Mouse (Mus musculus): ENCODE measurements around the gene Bpifb2. TPM values are rescaled to one million over a fixed set of nuclear protein-coding genes. Genes with fewer than 3 reads are reported as not detected.

The Bpifb2 gene
- polyA plus RNA-seq, 1 experiment from 2014 or later: not detected

GRCm38 (mm10) chr2:153860315-153860714 is 14.5 kb upstream of the Bpifb2 start:
- Histone ChIP-seq H3K27ac (replicated peaks) (no peak overlapping the region), H3K4me3 (replicated peaks) (no peak overlapping the region), H3K4me1 (replicated peaks) (no peaks in the 10 kb centered on the region), H3K9ac (no peak overlapping the region), H3K4me2 (no peak overlapping the region), H3K36me3 (replicated peaks) (no peaks in the 10 kb centered on the region), H3K9me3 (replicated peaks) (no peaks in the 10 kb centered on the region), H3K27me3 (no peaks in the 10 kb centered on the region)
- no peak for ATAC-seq (ENCODE audit: insufficient read depth)
- WGBS (ENCODE audit: insufficient replicate concordance): 71% methylated on average over 11 of the region's 11 CpGs

GRCm38 (mm10) chr2:153860715-153861114 is 14.1 kb upstream of the Bpifb2 start:
- no peaks in the 10 kb centered on the region for H3K4me1 ChIP-seq (replicated peaks)
- no peak overlapping the region for H3K27ac ChIP-seq (replicated peaks)
- no peaks in the 10 kb centered on the region for H3K36me3 ChIP-seq (replicated peaks)
- H3K4me3 ChIP-seq (replicated peaks): no peak overlapping the region
- 47% methylated on average over 3 of the region's 3 CpGs for WGBS (ENCODE audit: insufficient replicate concordance)
- ATAC-seq (ENCODE audit: insufficient read depth): no peak
- H3K27me3 ChIP-seq: no peaks in the 10 kb centered on the region
- H3K9ac ChIP-seq: no peak overlapping the region
- H3K9me3 ChIP-seq (replicated peaks): no peaks in the 10 kb centered on the region
- no peak overlapping the region for H3K4me2 ChIP-seq

GRCm38 (mm10) chr2:153861960-153862359 is 12.9 kb upstream of the Bpifb2 start:
- no peaks in the 10 kb centered on the region for H3K27me3 ChIP-seq
- H3K4me1 ChIP-seq (replicated peaks): no peaks in the 10 kb centered on the region
- WGBS (ENCODE audit: insufficient replicate concordance): 69% methylated on average over 3 of the region's 3 CpGs
- no peak overlapping the region for H3K9ac ChIP-seq
- no peak overlapping the region for H3K4me2 ChIP-seq
- H3K36me3 ChIP-seq (replicated peaks): no peaks in the 10 kb centered on the region
- H3K9me3 ChIP-seq (replicated peaks): no peaks in the 10 kb centered on the region
- H3K4me3 ChIP-seq (replicated peaks): no peak overlapping the region
- ATAC-seq (ENCODE audit: insufficient read depth): no peak
- H3K27ac ChIP-seq (replicated peaks): no peak overlapping the region

- ATAC-seq (ENCODE audit: insufficient read depth): no peak
Measured at GRCm38 (mm10) chr2:153870984-153871383, 3.9 kb upstream of the Bpifb2 start, which contains the start of gene Sun5. Gene Sun5, minus strand, starts transcription at chr2:153871084.

GRCm38 (mm10) chr2:153899111-153899510 is 24.3 kb downstream of the Bpifb2 start:
- no peaks in the 10 kb centered on the region for H3K9me3 ChIP-seq (replicated peaks)
- no peak overlapping the region for H3K27ac ChIP-seq (replicated peaks)
- no peaks in the 10 kb centered on the region for H3K36me3 ChIP-seq (replicated peaks)
- H3K27me3 ChIP-seq: no peaks in the 10 kb centered on the region
- ATAC-seq (ENCODE audit: insufficient read depth): no peak
- H3K4me2 ChIP-seq: no peak overlapping the region
- WGBS (ENCODE audit: insufficient replicate concordance): 66% methylated on average over 5 of the region's 5 CpGs
- no peaks in the 10 kb centered on the region for H3K4me1 ChIP-seq (replicated peaks)
- no peak overlapping the region for H3K4me3 ChIP-seq (replicated peaks)
- no peak overlapping the region for H3K9ac ChIP-seq

More at GRCm38 (mm10) chr2:153870984-153871383, 3.9 kb upstream of the Bpifb2 start, which contains the start of gene Sun5:
- H3K4me2 ChIP-seq: no peak within 1 kb of the TSS
- H3K27me3 ChIP-seq: no peaks in the 10 kb centered on the region
- no peak within 1 kb of the TSS for H3K27ac ChIP-seq (replicated peaks)
- H3K4me3 ChIP-seq (replicated peaks): no peak within 1 kb of the TSS
- no peak within 1 kb of the TSS for H3K9ac ChIP-seq
- no peaks in the 10 kb centered on the region for H3K4me1 ChIP-seq (replicated peaks)
- WGBS (ENCODE audit: insufficient replicate concordance): 51% methylated on average over 4 of the region's 4 CpGs
- no peaks in the 10 kb centered on the region for H3K36me3 ChIP-seq (replicated peaks)
- no peaks in the 10 kb centered on the region for H3K9me3 ChIP-seq (replicated peaks)

GRCm38 (mm10) chr2:153900088-153900487 is 25.2 kb downstream of the Bpifb2 start, which contains the start of gene Bpifb6:
Gene Bpifb6, plus strand, starts transcription at chr2:153900388.
- Histone ChIP-seq H3K9ac (no peak within 1 kb of the TSS), H3K27me3 (no peaks in the 10 kb centered on the region), H3K27ac (replicated peaks) (no peak within 1 kb of the TSS), H3K4me1 (replicated peaks) (no peaks in the 10 kb centered on the region), H3K9me3 (replicated peaks) (no peaks in the 10 kb centered on the region), H3K36me3 (replicated peaks) (no peaks in the 10 kb centered on the region), H3K4me3 (replicated peaks) (no peak within 1 kb of the TSS), H3K4me2 (no peak within 1 kb of the TSS)
- 50% methylated on average over 4 of the region's 4 CpGs for WGBS (ENCODE audit: insufficient replicate concordance)
- ATAC-seq (ENCODE audit: insufficient read depth): no peak

- Histone ChIP-seq H3K9me3 (replicated peaks) (no peaks in the 10 kb centered on the region), H3K27ac (replicated peaks) (no peak overlapping the region), H3K9ac (no peak overlapping the region), H3K4me2 (no peak overlapping the region), H3K4me1 (replicated peaks) (no peaks in the 10 kb centered on the region), H3K27me3 (no peaks in the 10 kb centered on the region; the same call in 1 of the 2 replicates), H3K4me3 (replicated peaks) (no peak overlapping the region), H3K36me3 (replicated peaks) (no peaks in the 10 kb centered on the region)
- ATAC-seq (ENCODE audit: insufficient read depth): no peak
- 55% methylated on average over 6 of the region's 6 CpGs for WGBS (ENCODE audit: insufficient replicate concordance)
Measured at GRCm38 (mm10) chr2:153902726-153903125, 27.9 kb downstream of the Bpifb2 start.

GRCm38 (mm10) chr2:153906626-153907025 is 31.8 kb downstream of the Bpifb2 start:
- 73% methylated on average over 4 of the region's 4 CpGs for WGBS (ENCODE audit: insufficient replicate concordance)

GRCm38 (mm10) chr2:153914151-153914550 is 39.3 kb downstream of the Bpifb2 start:
- H3K4me2 ChIP-seq: no peak overlapping the region
- no peak overlapping the region for H3K4me3 ChIP-seq (replicated peaks)
- H3K27me3 ChIP-seq: no peaks in the 10 kb centered on the region
- 55% methylated on average over 5 of the region's 5 CpGs for WGBS (ENCODE audit: insufficient replicate concordance)
- no peaks in the 10 kb centered on the region for H3K36me3 ChIP-seq (replicated peaks)
- no peak overlapping the region for H3K27ac ChIP-seq (replicated peaks)
- H3K4me1 ChIP-seq (replicated peaks): no peaks in the 10 kb centered on the region
- no peak for ATAC-seq (ENCODE audit: insufficient read depth)
- no peaks in the 10 kb centered on the region for H3K9me3 ChIP-seq (replicated peaks)
- no peak overlapping the region for H3K9ac ChIP-seq

More at GRCm38 (mm10) chr2:153906626-153907025, 31.8 kb downstream of the Bpifb2 start:
- Histone ChIP-seq H3K4me2 (no peak overlapping the region), H3K36me3 (replicated peaks) (no peaks in the 10 kb centered on the region), H3K27me3 (no peaks in the 10 kb centered on the region; the same call in 1 of the 2 replicates), H3K9me3 (replicated peaks) (no peaks in the 10 kb centered on the region), H3K4me1 (replicated peaks) (no peaks in the 10 kb centered on the region), H3K9ac (no peak overlapping the region), H3K4me3 (replicated peaks) (no peak overlapping the region), H3K27ac (replicated peaks) (no peak overlapping the region)
- no peak for ATAC-seq (ENCODE audit: insufficient read depth)

- 66% methylated on average over 8 of the region's 8 CpGs for WGBS (ENCODE audit: insufficient replicate concordance)
- no peak within 1 kb of the TSS for H3K4me2 ChIP-seq
Measured at GRCm38 (mm10) chr2:153917930-153918329, 43.1 kb downstream of the Bpifb2 start, which contains the start of gene Bpifb3. Gene Bpifb3, plus strand, starts transcription at chr2:153918230.

GRCm38 (mm10) chr2:153921246-153921645 is 46.4 kb downstream of the Bpifb2 start:
- Histone ChIP-seq H3K4me1 (replicated peaks) (no peaks in the 10 kb centered on the region), H3K9me3 (replicated peaks) (no peaks in the 10 kb centered on the region), H3K4me2 (no peak overlapping the region), H3K4me3 (replicated peaks) (no peak overlapping the region), H3K27me3 (no peaks in the 10 kb centered on the region), H3K27ac (replicated peaks) (no peak overlapping the region), H3K9ac (no peak overlapping the region), H3K36me3 (replicated peaks) (no peaks in the 10 kb centered on the region)
- no peak for ATAC-seq (ENCODE audit: insufficient read depth)
- 70% methylated on average over 6 of the region's 6 CpGs for WGBS (ENCODE audit: insufficient replicate concordance)

More at GRCm38 (mm10) chr2:153917930-153918329, 43.1 kb downstream of the Bpifb2 start, which contains the start of gene Bpifb3:
- Histone ChIP-seq H3K27ac (replicated peaks) (no peak within 1 kb of the TSS), H3K27me3 (no peaks in the 10 kb centered on the region), H3K9ac (no peak within 1 kb of the TSS), H3K4me3 (replicated peaks) (no peak within 1 kb of the TSS), H3K9me3 (replicated peaks) (no peaks in the 10 kb centered on the region), H3K36me3 (replicated peaks) (no peaks in the 10 kb centered on the region), H3K4me1 (replicated peaks) (no peaks in the 10 kb centered on the region)
- no peak for ATAC-seq (ENCODE audit: insufficient read depth)

- ATAC-seq (ENCODE audit: insufficient read depth): no peak
- Histone ChIP-seq H3K9ac (no peak overlapping the region), H3K9me3 (replicated peaks) (no peaks in the 10 kb centered on the region), H3K27ac (replicated peaks) (no peak overlapping the region), H3K4me2 (no peak overlapping the region), H3K4me3 (replicated peaks) (no peak overlapping the region), H3K27me3 (no peaks in the 10 kb centered on the region), H3K4me1 (replicated peaks) (no peaks in the 10 kb centered on the region), H3K36me3 (replicated peaks) (no peaks in the 10 kb centered on the region)
- WGBS (ENCODE audit: insufficient replicate concordance): 30% methylated on average over 3 of the region's 3 CpGs
Measured at GRCm38 (mm10) chr2:153929871-153930413, 55.1 kb downstream of the Bpifb2 start.
